Mouse (Mus musculus) A20 (cell line): Measurements from ENCODE around the gene Baiap3.

Experiments used
- DNase-seq: peaks from one replicate; pipeline ENCODE4 v3.0.0-alpha.2; 2011; ENCODE audit warnings: low read depth, low spot score

Gene Baiap3

GRCm38 (mm10) chr17:25210680-25211466, 45.3 kb downstream of the Baiap3 start:
- no peak for DNase-seq

GRCm38 (mm10) chr17:25210006-25210405, 46.2 kb downstream of the Baiap3 start:
- no peak for DNase-seq

DNA sequence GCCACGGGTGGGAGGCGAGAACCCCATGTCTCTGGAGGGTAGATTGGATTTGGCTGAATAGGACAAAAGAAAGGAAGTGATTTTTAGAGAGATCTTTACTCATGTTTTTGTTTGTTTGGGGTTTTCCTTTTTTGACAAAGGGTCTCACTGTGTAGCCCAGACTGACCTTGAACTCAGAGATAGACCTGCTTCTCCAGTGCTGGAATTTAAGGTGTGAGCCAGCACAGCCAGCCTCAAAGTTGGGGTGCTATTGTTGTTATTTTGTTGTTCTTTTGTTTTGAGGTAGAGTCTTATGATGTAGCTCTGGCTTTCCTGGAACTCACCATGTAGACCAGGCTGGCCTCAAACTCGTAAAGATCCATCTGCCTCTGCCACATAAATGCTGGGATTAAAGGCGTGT, 53.8 kb downstream of the Baiap3 start:
- DNase-seq, result no peak
